Mouse (Mus musculus) R1 (cell line): Measurements from ENCODE around the gene Olfr1137.

ENCODE experiments used
- DNase-seq: peaks from one replicate; pipeline ENCODE4 v3.0.0-alpha.2; 2018; ENCODE audit warnings: low read depth, low spot score

The Olfr1137 gene

GRCm38 (mm10) chr2:87713079-87713478 is at the start of gene Olfr1137:
TSS of gene Olfr1137 (minus strand) at chr2:87713179.
- DNase-seq = no peak

DNA sequence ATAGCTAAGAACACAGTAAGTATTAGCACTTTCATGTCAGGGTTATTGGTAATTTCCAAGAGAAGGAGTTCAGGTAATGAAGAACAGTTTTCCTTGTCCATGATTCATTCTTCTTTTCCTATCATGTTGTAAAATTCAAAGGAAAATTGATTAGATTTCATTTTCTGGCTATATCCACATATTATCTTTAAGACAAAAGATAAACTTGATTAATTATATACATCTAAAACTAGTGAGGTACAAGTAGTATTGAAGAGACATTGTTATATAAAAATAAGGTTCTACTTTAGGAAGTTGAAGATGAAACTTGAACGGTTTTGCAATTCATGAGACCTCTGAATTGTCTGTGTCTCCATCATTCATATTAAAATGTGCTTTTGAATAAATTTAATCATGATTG is 40.9 kb upstream of the Olfr1137 start, which contains the start of gene Olfr1141:
Gene Olfr1141 (minus strand): TSS at position 101 of the 400 bp plus-strand sequence.
- no peak for DNase-seq

- DNase-seq = no peak
Measured at GRCm38 (mm10) chr2:87743452-87743851, 30.5 kb upstream of the Olfr1137 start, which contains the start of gene Olfr1140. TSS of gene Olfr1140 (plus strand) at chr2:87743752.

DNA sequence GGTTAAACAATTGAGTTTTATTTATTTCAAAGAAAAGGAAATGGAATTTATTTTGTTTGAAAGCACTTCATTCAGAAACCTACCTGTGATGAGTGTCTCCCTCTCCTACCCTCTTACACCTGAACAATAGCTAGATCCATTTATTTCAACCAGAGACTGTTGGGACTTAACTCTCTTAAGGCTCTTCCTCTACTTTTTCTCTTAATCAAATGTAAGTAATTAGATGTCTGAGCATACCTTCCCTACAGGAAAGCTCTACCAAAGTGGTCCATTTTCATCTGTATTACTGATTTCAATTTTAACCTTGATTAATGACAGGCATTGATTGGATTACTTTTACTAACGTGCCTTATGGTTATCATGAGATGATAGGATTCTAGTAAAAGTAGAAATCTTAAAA is 26.9 kb upstream of the Olfr1137 start, which contains the start of gene Olfr1138:
Gene Olfr1138 (minus strand): TSS at position 101 of the 400 bp plus-strand sequence.
- DNase-seq = no peak

DNA sequence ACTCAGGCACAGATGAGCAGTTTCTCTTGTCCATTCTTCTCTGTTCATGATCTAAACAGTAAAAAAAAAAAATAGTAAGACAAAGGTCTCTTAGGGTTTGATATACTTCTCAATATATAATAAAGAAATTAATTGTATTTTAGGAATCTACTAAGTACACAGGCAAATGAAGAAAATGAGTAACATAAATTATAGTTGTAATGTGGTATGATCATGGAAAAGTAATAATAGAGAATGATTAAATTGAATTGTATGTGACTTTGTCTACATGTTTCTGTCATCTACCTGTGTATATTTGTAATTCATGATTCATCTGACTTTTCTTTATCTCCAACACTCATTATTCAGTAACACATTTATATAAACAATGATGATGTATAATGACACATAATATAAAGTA is 19.1 kb downstream of the Olfr1137 start, which contains the start of gene Olfr1136:
Gene Olfr1136 (minus strand): TSS at position 101 of the 400 bp plus-strand sequence.
- DNase-seq = no peak

DNA sequence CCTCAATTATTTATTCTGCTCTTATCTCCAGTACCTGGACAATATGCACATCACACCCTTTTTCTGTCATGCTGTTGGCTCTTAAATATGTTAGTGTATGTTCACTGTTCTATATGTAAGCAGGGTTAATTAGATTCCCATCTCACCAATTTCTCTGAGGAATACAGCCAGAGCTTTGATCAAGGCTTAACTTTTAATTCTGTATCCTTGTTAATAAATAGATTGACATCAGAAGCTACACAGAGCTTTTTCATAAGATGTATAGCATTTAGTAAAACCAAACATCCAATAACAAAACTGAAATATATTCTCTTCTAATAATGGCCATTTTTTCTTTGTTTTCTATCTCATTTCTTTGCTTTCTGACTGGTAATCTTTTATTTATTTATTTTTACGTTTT is 39.4 kb downstream of the Olfr1137 start, which contains the start of gene Olfr1135:
Gene Olfr1135 (minus strand): TSS at position 101 of the 400 bp plus-strand sequence.
- DNase-seq = no peak
